Mouse (Mus musculus) gastrocnemius, postnatal 25 days (tissue): ENCODE measurements around the gene Asah2. TPM values are rescaled to one million over a fixed set of nuclear protein-coding genes. Genes with fewer than 3 reads are reported as not detected.
"Not testable (repeated sequence)": the region's sequence is repeated elsewhere in the genome, so short reads cannot be mapped to it uniquely, and the experiment has no call there.

Experiments
- DNase-seq: peaks from one replicate; pipeline ENCODE4 v3.0.0; 2022
- long read RNA-seq, 2 experiments: library from polyadenylated mRNA; stranded (forward); transcript quantifications; one replicate each; pipeline ENCODE4 v2.0.0; 2021
- total RNA-seq, 2 experiments: library from RNA; stranded (reverse); gene quantifications; 1 replicate in 1 of 2; 2 replicates in 1 of 2; pipeline ENCODE4 v1.2.3; 2021

Gene Asah2
- 1 to 10 TPM; 5.9 to 6.4 TPM for total RNA-seq
- long read RNA-seq, experiment 1, partial matches to known transcripts: 0 of 1 reads
- long read RNA-seq, experiment 1, other reads (novel, unspliced or antisense): 1 of 1 reads
- long read RNA-seq, experiment 2, partial matches to known transcripts: 0 of 1 reads
- long read RNA-seq, experiment 2, other reads (novel, unspliced or antisense): 1 of 1 reads

DNA sequence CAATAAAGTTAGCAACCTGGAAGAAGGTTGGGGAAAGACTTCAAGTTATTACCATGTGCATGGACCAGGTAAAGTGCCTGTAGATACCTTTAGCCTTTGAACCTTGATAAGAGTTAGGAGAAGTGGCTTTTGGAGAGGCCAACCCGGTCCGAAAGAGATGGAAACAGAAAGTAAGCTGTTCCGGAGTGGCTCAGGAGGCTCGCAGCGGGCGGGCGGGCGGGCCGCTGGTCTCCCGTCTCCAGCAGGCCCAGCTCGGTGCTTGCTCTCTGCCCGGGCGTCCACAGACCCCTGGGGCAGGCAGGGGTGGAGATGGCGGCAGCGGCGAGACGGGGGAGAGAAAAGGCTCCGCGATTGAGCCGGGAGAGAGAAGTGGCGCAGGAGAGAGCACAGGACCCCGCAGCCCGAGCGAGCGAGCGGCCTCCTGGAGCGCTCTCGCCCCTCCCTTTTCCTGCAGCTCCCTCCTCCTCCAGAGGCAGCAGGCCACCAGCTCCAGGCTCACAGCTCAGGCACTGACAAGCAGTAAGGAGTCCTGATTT, at the start of gene Asah2:
Asah2 (minus strand) TSS at position 441 of the 536 bp plus-strand sequence.
- DNase-seq: peak; percentile 78

DNA sequence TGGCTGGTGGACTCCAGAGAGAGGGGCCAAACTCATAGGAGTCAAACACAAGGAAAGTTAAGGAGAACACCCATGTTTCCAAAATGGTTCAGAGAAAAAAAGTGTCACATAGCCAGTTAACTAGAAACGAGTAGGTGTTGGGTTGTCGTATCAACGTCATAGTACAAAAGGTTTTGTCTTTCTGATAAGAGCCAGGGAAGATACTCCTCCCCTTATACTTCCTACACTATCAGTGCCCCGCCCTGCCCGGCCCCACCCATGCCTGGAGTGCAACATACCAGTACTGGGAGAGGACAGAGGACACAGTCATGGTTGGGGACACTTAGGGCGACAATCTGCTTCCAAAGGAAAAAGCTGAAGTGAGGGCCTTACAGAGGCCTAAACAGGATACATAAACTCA, 49.0 kb upstream of the Asah2 start:
- DNase-seq: no peak

DNA sequence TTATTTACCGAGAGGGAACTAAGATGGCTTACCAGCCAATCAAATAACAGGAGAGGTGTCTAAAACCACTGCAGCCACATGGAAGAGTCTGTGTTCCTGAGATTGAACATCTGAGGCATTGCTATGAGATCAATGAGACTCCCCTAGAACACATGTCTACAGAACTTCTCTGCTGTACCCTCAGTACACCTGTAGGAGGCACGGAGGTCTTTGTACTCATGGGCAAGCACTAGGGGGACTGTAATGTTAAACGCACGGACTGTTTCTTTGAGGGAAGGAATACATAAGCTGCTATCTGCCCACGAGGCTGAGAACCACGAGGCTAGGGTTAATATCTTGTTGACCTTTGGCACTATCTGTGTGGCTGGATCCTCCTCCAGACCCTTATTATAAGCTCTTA, 44.5 kb upstream of the Asah2 start:
- DNase-seq: no peak

DNA sequence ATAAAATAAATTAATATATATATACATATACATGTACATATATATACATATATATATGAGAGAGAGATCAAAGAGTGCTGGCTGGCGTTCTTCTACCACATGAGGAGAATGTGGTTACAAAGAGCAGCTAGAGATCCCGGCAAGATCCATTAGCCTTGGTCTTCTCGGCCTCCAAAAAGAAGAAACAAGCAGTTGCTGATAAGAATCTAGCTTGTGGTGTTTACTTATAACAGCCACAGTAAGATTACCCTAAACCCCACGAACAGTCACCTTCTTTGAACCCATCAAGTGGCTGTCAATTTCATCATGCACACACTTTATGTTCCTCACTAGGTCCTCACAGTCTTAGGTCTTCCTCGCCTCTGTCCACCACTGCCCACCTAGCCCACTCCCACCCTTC, 40.7 kb upstream of the Asah2 start:
- no peak for DNase-seq

GRCm38 (mm10) chr19:32142383-32142782, 34.4 kb upstream of the Asah2 start:
- DNase-seq: no peak

GRCm38 (mm10) chr19:32138361-32139088, 30.5 kb upstream of the Asah2 start:
- no peak for DNase-seq

DNA sequence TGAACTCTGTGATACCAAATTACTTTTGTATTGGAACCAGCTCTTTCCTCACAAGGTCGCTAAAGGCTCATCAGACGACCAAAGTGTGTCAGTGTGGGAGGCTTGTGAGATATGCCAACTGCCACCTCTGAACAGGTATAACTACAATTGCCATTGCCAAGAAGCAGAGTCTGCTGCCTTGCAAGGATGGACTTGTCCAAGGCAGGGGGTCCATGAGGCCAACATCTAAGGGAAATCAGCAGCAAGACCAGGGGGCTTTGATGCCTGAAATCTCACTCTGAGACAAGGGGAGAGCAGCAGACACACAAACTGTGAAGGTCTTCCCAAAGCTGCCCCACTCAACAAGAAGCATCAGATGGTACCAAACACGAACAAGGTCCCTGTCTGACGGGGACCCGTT, 29.9 kb upstream of the Asah2 start:
- no peak for DNase-seq

- no peak for DNase-seq
Observed at GRCm38 (mm10) chr19:32136888-32137625, 29.0 kb upstream of the Asah2 start.

- not testable (repeated sequence) for DNase-seq
Observed at GRCm38 (mm10) chr19:32131707-32132488, 23.9 kb upstream of the Asah2 start.

DNA sequence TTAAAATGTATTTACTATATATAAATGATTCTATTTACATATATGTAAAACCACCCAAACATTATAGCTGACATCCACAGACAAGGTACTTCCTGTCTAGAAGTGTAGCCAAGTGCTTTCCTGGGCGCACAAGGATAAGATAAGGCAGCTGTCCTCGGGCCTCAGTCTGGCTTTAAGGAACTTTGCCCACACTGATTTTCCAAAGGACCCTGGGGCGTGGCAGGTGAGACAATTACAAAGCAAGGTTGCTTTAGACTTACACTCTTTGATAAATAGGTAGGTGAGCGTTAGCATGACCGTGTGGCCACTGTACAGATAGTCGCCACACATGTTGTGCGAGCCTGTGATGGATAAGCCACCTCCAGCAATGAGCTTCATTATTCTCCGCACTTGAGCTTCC, 21.3 kb upstream of the Asah2 start:
- DNase-seq: no peak

DNA sequence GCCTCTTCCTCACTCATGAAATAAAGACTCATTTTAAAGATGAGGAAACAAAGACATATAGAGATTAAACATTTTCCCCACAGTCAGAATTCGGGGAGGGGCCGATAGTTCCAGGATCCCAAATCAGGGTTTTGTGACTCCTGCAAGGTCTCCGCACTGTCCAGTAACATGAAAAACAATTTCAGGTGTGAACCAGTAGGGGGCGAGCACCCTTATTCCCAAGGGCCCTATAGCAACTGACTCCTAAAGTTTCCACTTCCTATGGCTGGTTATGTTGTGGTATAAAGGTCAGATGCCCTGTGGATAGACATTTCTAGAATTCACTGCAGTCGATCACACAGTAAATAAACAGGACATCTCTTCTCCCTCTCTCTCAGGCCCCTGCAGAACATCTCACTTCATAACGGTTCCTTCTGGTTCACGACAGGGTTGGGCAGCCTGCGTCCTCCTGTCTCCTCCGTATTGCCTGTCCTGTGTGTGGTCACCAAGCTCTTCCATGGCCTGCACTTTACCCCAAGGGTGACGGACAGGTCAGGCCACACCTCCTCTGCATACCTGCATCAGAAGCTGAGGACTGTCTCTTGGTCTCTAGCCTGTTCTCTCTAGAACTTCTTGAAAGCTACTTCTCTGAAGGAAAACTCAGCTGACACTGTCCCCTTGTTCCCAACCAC, 19.3 kb upstream of the Asah2 start:
- no peak for DNase-seq

- DNase-seq: no peak
Observed at GRCm38 (mm10) chr19:32124155-32124554, 16.1 kb upstream of the Asah2 start.

DNA sequence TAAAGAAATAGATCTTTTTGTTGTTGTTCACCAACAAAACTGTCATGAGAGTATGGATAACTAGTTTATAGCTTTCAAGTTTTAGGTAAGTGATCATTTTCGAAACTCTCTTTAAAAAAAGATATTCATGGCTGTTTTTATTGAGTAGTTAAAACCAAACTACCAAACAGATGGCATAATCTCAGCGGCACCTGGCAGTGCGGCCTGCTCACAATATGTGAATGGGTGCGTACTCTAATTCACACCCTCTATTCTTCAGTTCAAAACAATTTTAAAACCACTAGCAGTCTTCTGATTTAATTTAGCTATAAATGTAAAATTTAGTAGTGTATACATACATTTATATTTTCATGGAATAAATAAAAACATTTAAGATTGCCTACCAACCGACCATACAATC, 15.2 kb upstream of the Asah2 start:
- DNase-seq: no peak

DNA sequence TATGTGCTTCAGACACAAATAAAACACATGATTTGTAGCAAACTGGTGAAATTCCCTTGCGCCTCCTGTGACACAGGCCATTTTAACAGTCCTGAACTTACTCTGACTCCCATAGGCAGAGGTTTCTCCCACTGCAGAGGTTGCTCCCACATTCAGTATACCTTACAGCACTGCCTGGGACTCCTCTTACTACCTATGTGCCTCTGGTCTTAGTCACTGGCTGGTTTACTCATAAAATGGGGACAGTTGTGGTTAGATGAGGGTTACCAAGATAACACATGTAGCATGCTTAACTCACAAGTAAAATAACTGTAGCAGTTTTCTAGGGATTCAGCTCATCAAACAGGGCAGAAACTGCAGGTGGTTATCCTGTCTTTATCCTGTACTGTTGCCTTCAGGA, 12.8 kb upstream of the Asah2 start:
- DNase-seq: no peak

DNA sequence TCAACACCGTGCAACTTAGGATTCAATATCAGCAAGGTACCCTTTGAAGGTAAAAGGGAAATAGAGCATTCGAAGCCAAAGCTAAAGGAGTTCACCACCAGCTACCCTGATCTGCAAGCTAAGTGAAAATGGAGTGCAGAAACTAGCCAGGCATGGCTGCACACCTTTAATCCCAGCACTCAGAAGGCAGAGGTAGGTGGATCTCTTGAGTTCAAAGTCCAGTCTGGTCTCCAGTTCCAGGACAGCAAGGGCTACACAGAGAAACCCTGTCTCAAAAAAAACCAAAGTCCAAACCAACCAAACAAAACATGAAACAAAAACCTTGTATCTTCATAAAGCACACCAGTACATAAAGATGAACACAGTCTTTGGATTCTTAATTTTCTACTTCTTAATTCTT, 11.7 kb upstream of the Asah2 start:
- no peak for DNase-seq

GRCm38 (mm10) chr19:32118496-32118895, 10.5 kb upstream of the Asah2 start:
- DNase-seq: no peak

- no peak for DNase-seq
Observed at GRCm38 (mm10) chr19:32117484-32118018, 9.5 kb upstream of the Asah2 start.

DNA sequence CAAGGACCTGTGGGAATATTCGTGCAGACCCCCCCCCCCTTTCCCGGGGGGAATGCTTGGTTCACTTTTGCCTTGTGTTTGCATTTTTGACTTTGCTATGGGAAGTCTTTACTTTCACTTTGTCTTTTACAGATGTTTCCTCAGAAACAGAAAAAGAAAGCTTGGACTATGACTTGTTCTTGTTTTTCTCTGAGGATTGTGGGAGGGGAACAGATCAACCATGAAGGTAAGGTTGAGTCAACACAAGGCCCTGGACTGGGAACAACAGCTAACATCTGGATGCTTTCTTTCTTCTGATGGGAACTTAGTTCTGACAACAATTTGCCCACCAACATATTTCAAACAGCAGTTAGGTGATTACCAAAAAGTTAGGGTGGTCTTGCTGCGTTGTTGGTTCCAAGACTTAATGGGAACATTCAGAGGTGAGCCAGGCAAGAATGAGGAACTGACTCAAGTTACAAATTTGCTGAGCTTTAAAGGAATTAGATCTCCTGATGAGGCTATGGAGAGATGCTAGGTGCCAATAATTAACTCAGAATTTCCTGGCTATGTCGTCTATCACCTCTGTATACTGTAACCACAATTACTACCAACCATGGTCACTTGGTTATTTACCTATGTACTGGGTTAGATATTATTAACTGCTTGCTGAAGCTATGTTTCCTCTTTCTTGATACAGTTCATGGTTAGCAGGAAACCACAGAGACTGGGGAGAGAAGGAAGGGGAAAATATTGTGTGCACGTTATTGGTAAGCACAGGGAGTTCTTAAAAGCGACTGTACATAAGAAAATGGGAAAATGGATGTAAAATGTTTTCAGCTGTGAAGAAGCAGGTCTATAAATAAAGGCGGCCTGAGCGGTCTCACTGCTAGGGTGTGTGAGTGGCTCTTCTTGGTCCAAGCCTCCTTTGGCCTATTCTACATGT, 4.1 kb upstream of the Asah2 start:
- no peak for DNase-seq

GRCm38 (mm10) chr19:32106750-32107149, 1.3 kb downstream of the Asah2 start:
- DNase-seq: no peak

- no peak for DNase-seq
Observed at GRCm38 (mm10) chr19:32104217-32104616, 3.8 kb downstream of the Asah2 start.

GRCm38 (mm10) chr19:32102976-32103300, 5.1 kb downstream of the Asah2 start:
- DNase-seq: no peak
